Mouse (Mus musculus) NIH3T3 (cell line): ENCODE results near the gene E130218I03Rik.

Source experiments
- DNase-seq: peaks from one replicate; pipeline ENCODE4 v3.0.0-alpha.2; 2012; ENCODE audit warnings: low read depth

The E130218I03Rik gene

DNA sequence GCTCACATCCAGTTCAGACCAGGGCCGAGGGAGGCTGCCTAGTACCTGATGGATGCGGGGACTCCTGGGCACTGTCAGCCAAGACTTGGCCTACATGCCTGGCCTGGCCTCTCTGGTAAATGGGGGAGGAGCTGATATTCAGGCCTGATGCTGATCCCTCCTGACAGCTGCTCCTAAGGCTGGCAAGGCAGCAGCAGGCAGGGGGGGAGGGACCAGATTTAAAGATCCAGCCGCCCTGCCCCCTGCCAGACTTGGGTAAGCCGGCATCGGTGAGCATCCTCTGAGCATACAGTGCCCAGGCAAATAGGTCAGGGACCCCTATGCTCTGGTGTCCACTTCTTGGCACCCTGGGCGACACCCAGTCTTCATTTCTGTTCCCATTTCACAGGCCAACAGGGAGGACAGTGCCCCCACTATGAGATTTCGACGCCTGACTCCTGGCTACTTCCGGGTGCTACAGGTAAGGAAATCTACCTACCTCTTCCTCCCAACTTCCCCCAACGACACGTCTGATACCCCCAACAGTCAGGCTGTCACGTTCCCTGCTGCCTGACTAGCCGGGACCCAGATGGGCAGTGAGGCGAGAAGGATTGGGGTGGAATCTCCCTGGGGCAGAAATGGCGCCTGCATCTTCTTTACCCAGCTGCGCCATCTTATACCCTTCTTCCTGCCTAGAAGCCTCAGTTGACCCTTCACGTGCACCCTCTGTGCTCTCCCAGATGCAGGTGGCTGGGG, at the start of gene E130218I03Rik:
TSS of gene E130218I03Rik (plus strand) at position 147 of the 735 bp plus-strand sequence.
- DNase-seq: no peak

DNA sequence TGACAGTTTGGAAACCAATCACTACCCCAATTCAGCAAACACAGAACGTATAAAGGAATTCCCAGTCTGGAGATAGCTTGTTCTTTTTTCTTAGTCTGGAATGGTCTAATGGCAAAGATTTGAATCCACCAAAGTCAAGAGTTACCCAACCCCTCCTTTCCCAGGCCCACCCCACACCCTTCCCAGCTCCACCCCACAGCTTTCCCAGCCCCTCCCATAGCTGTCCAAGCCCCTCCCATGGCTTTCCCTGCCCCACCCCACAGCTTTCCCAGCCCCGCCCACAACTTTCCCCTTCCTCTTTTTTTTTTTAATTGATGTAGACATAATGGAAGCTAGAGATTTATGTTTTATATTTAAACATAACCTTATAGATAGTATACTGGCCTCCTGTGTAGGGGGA, 44.1 kb upstream of the E130218I03Rik start:
- no peak for DNase-seq

DNA sequence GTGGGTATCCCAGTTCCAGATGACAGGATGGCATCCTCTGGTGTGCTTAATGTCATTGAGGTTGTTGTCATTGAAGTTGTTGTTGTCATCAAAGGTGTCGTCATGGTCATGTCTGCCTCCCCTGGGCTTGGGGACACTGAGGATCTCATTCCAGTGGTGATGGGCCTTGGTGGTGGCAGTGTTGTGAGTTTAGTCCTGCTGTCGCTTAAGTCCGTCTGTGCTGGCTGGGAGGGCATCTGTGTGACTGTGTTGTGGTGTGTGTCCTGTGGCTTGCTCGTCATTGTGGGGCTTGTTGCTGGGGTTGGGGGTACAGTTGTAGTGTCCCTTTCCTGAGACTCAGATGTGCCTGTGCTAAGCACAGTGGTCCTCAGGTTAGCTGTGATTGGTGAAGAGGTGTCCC, 40.6 kb upstream of the E130218I03Rik start, which contains the start of gene Gm7534:
TSS of gene Gm7534 (minus strand) at position 101 of the 400 bp plus-strand sequence.
- DNase-seq: no peak

DNA sequence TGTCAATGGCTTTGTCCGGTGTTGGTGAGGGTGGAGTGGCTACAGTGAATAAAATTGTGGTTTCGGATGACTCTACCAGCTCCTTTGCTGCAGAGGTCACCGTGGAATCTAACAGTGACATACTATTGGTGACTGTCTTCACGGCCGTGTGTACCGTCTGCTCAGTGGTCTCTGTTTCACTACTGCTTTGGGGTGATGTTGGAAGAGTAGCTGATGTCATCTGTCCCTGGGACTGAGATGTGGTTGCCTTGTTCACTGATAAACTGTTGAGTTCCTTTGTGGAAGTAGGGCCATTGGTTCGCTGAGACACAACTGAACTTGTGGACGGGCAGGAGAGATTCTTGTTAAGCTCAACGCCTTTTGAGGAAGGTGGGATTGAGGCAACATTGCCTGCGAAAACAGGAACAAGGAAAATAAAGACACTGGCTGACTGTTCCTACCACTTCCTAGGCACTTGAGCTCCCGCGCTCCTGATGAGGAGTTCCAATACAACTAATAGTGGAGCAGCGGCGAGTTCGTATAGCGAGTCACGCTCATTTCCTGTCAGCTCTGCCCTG, 40.0 kb upstream of the E130218I03Rik start:
- no peak for DNase-seq

DNA sequence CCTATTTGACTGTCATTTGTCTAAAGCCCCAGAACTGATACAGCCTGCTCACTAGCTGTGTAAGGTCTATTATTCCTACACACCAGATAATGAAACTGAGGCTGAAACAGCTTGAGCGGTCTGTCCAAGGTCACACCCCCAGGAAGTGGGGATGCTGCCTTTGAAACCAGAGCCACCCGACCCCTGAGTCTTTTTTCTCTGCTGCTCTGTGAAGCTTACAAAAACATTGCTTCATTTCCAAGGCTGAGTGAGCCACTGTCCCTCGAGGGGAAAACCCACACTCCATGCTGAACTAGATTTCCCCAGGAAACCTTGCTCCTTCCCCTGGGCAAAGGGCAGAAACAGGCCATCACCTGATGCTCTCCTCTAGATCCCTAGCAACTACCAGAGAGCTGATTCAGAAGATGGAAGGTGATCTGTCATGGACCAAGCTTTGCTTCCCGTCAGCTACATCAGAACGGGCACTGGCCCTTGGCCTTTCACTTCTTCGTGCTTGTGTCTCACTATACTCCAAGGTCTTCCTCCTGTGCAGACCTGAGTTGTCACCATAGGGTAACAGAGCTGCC, 36.9 kb upstream of the E130218I03Rik start:
- DNase-seq: no peak

DNA sequence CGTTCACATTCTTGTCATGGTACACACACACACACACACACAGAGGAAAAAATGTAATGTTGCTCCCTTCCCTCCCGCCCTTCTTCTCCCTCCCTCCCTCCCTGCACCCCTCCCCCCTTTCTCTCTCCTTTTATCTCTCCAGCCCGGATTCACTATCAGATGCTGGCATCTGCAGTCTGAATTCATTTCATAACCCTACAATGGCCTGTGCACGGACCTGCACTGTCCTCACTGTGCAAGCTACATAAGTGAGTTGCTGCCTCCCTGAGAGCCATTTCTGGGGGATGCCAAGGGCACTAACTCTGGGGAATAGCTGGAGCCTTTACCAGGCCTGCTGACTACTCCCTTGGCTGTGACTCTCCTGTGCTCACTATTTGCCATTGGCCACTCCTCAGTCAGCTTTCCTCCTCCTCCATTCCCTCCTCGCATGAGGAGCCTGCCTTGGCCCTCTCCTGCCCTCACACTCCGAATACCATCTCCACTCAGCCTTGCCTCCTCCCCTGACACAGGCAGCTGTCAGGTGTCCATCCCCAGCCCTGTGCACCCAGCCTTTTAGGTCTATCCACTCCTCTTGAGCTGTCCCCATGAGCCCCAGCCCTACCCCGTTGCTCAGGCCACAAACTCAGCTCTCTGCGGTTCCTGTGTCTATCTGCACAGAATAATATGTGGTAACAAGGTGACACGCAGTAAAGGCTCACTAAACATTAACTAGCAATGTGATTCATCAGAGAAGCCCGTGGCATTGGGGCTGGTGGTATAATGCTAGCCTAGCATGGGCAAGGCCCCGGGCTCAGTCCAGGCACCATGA, 20.5 kb upstream of the E130218I03Rik start:
- no peak for DNase-seq

DNA sequence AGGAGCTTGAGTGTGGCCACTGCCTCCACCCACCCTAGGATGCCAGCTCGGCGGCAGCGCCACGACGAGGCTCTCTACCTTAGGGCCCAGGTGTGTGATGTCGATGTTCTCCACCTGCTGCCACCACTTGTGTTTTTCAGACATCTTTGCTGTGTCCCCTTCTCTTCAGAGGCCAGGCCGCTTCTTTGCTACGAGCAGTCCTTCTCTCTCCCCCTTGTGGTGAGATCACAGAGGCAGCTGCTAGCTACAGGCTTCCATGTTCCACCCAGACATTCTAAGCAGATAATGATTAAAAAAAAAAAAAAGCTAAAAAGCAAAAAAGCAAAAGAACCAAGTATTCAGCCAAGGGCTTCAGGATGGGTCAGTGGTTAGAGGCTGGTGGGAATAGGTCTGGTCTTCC, 16.3 kb upstream of the E130218I03Rik start, which contains the start of gene Catsper4:
TSS of gene Catsper4 (minus strand) at position 190 of the 400 bp plus-strand sequence.
- DNase-seq: peak; percentile 40

DNA sequence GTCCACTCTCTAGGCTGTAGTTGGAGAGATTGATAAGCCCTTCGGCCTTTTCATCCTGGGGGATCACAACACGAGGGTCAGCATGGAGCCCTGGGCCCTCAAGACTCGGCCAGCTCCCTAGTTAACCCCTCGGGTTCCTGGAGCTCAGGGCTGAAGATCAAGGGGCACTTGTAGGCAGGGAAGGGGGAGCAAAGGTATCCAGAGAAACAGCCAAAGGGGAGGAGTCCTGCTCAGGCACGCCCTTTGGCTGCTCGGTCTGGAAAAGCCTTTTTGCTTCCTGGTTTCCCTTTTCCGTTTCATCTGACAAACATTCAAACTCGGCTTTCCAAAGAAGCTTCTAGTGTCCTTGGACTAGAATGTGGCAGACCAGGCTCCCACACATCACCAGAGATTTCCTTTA, 13.0 kb upstream of the E130218I03Rik start:
- DNase-seq: no peak

DNA sequence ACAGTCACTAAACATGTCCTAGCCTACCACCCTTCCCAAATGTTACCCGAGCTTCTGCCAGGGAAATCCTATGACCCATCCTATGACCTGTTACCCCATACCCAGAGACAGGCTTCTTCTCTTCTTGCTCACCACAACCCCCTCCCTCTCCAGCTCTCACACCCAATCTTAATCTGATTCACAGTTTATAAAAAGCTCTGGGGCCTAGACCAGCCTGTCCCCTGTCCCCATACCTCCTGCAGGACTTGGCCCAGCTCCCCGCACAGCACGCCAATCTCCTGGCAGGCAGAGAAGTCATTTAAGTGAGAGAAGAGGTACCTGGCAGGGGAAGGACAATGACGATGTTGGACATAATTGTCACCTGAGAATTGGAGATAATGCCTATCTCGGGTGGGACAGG, 8.6 kb upstream of the E130218I03Rik start:
- DNase-seq: peak; percentile 27

DNA sequence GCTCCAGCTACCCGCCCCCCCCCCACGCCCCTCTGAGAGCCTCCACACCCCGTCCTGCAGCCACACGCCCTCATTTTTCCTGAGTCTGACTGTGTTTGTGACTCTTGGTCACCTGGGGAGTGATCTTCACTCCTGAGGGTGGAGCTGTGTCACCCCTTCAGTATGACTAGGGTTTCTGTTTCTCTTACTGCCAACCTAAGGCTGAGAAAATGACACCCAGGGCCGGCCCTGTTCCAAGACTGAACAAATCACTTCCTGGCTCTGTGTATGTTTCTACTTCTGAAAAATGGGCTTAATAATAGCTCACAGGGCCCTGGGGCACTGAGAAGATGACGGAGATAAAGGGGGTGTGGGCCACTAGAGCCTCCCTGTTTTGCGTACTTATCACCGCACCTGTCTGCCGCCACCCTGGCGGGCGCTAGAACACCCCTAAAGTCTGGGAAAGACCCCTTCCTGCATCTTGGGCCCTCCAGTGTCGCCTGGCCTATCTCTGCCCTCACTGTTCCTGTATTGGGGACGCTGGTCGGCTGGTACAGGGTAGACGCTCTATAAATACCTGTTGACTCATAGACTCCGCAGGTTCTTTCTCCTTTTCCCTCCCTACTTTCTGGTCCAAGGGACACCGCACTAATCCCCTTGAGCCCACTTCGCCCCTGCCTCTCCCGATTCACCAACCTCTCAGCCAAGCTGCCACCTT, 5.7 kb upstream of the E130218I03Rik start:
- DNase-seq: no peak

DNA sequence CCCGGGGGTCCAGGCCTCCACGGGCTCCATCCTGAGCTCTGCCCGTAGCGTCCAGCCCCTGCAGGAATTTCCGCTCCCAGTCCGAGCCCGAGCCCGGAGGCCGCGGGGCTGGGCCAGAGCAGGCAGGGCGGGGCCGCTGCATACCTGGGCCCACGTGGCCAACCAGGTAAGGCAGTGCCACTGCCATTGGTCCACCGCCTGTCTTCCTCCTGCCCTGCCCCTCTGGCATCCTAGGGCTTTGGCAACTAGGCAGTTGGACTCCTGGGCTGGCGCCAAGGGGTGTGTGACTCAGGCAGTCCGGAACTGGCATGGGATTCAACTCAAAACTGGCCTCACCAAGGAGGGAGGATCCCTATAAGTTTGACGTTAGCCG, 5.2 kb upstream of the E130218I03Rik start, which contains the start of gene Cnksr1:
TSS of gene Cnksr1 (minus strand) at position 121 of the 373 bp plus-strand sequence.
- DNase-seq: peak; percentile 86

DNA sequence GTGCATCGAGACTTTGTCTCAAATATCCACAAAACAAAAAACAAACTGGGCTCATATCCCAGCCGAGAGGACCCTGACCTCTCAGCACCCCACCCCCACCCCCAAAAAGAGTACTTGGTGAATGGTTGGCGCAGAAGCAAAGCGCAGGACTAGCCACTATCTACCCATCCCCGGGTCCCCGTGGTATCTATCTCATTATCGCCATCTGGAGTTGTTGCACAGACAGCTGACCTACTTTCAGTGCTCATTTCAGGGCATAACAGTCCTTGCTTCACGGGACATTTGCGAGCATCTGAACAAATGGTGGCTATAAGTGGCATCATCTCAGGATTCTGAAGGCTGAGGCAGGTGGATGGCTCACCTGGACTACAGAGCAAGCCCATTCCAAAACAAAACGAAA, 4.8 kb upstream of the E130218I03Rik start:
- DNase-seq: no peak

DNA sequence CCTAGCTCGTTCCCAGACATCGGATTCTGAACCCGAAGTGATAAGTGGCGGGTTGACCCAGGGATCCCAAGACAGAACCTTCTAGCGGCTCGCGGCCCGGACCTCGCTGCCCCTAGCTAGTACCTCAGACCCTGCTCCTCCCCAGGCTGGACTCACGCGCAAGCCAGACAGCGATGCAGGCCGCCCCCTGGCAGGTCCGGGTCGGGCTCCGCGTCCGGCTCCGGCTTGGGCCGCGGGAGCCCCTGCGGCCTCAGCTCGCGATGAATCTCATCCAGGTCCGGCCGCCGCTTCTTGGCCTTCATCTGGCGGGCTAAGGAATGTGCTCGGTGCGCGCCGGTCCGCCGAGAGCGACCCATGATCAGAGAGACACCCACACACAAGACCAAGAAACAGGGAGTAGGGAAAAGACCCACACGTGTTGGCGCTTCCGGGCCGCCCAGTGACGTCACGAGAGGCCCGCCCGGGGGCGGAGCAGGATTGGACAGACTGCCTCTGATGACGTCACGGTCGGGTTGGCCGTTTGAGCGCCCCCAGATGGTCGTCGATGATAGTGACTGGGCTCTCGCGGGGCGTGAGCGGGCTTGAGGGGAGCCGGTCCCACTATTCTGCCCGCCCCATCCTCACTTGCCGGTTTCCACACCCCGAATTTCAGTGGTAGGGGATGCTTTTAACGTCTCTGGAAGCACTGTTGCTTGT, 1.8 kb downstream of the E130218I03Rik start, which contains the start of gene Zfp593:
TSS of gene Zfp593 (minus strand) at position 445 of the 696 bp plus-strand sequence.
- peak; percentile 95 for DNase-seq

DNA sequence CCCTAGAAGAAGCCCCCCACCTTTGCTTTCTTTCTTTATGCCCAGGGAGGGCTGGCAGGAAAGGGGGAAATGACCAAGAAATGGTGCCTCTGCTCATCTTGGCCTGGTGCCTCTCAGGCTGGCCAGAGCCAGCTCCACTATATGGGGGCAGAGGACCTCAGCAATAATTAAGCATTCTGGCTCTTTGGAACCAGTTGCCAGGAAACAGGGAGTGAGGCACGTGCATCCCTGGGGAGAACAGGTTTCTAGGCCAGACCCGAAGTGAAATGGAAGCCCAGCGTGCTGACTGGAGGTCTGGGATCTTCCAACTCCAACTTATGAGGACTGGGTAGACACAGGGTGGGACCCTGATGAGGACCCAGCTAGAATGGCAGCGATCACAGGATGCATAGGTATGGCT, 2.8 kb downstream of the E130218I03Rik start:
- no peak for DNase-seq

DNA sequence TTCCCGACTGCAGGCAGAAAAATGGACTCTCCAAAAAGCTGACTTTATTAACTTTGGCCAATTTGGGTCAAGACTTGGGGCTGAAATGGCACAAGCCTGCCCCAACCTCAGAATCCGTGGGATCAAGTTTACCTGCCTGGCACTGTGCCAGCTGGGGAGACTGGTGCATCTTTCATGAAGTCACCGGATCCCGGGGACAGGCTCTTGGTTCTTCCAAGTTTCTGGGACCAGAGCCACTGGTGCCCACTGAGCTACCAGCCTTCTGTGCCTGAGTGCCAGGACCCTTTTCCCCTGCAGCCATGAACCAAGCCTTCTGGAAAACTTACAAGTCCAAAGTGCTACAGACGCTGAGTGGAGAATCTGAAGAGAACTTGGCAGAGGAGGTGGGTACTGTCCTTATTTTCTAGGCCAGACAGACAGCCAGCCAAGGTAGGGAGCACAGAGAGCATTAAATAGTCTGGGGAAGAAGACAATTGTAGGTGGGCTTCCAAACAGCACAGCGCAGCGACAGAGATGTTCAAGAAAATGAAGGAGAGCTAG, 3.3 kb downstream of the E130218I03Rik start, which contains the start of gene Gm30191:
TSS of gene Gm30191 (plus strand) at position 217 of the 540 bp plus-strand sequence.
- no peak for DNase-seq

DNA sequence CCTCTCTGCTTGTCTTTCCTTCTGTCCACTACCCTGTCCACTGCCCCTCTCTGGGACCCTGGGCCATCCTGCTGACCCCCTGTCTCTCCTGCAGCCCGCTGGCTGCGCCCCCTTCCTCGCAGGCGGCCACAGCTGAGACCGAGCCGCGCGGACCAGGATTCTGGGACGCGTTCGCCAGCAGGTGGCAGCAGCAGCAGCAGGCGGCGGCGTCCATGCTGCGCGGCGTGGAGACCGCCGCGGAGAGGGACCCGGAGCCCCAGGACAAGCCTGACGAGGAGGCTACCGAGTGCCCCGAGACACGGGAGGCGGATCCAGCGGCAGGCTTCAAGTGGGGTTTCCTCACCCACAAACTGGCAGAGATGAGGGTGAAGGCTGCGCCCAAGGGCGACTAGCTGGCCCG, 6.2 kb downstream of the E130218I03Rik start:
- DNase-seq: peak; percentile 62

DNA sequence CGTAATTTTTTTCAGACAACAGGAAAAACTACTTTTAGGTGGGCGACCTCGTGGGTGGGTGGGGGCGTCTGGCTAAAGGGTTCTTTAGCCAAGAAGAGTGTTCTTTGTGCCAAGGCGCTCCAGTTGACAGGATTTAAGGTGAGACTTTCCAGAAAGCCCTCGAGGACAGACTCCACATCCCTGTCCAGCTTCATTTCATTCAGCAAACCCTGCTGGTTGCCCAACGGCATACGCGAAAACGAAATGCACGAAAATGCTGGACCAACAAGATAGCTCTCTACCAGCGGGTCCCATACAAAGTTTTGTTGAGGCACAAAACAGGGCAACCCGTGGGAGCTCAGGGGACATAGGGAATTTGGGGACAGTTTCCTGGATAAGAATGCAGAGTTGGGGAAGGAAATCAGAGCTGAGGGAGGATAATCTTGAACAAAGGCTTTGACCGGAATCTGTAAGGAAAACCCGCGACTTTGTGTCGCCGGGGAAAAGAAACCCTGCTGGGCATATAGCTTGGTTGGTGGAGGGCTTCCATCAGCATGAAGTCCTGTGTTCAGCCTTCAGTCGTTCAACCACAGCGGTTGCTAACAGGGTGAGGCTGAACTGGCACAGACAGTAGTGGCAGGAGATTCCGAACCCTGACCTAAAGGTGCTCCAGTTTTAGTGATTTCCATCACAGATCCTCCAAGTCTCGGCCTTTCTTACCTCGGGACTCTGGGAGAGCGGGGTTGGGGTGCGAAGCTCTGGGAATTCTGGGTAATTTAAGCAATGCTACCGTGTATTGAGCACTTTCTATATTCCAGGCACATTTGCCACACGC, 6.9 kb downstream of the E130218I03Rik start:
- no peak for DNase-seq

DNA sequence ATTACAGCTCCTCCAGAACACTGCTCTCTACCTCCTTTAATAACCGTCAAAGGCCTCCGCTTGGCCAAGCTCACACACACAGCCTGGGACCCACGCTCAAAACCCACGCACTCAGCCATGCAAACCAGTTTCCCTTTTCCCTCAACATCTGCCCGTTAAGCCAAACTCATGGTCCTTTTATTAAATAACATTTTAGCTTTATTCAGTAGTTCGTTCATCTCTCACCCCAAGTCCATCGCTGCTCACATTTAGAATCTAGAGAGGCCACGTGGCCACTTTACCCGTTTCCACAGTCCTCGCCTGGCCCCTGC, 7.4 kb downstream of the E130218I03Rik start:
- DNase-seq: no peak

DNA sequence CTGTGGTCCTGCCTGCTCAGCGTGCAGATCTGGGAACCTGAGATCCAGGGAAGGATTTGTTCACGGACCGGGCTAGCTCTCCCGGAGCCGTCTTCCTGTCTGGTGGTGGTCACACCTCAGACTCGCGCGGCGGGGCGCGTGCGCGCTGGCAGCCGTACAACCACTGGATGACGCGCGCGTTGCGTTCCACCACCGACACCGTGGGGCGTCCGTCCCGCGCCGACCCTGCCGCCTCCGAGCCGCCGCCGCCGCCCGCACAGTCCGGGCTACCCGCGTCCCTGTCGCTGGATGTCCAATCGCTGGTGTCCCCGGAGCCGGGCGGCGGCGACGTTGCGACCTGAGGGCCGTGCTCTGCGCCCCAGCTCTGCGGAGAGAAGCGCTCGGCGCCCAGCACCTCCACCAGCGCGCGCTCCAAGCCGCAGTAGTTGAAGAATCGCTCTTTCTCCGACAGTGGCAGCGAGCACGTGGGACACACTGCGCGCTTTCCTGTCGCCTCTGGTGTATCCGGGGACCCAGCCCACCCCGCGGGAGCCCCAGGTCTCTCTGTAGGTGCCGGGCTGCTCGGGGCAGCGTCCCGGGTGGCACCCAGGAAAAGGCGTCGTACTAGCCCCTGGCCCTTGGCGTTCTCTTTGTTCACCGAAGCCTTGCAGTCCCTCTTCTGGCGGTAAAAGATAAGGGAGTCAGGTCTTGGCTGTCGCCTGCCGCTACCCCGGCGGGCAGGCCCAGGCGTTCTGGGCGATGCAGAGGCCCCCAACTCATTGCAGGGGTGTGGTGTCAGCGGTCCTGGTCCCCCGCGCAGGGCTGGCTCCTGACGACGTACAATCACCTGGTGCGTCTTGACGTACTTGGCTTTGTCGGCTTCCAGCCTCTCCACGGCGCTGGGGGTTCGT, 8.0 kb downstream of the E130218I03Rik start:
- DNase-seq: no peak
